Mouse (Mus musculus) B cell, adult 2 months (primary cell): Measurements from ENCODE around the gene Arhgdib.

Source experiments
- DNase-seq, 2 experiments: peaks; one replicate each; pipeline ENCODE4 v3.0.0; 2022

The Arhgdib gene

DNA sequence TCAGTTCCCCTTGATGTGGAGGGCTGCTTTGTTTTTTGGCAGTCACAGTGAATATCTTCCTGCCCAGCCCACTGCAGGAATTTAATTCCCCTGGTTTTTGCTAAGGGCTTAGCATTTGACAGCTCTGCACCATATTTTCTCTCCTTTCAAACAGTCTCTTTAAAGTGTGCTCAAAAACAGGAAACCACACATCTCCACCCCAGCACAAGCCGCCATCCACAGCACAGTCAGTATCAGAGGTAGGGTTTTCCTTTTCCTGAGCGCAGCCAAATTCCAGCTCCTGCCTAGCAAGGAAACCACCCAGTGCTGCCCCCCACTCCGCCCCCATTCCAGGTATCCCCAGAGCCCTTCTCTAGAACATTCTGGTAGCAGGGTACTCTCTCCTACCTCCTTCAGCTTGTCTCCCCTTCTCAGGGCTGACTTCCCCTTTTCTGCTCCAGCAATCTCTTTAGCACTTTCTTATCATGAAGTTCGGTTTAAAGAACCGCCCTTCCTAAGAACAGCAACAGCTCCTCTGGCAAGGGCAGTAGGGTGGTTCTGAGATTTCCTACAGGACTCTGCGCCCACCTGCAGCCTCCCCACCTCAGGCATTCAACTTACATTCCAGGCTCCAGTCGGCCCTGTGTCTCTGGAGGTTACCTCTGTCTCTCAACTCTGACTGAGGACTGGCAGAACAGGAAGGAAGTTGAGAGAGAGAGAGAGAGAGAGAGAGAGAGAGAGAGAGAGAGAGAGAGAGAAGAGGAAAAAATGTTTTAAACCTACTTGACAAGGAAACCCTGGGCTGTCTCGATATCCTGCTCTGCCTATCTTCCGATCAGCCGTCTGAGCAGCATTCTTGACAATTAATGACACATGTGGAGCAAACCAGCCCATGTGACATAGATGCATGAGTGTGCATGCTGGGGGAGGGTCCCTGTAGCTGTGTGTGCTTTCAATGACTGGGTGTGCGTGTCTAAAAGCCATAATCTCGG, at the start of gene Arhgdib:
Arhgdib (minus strand) TSS at position 849 of the 971 bp plus-strand sequence.
- peak; percentile 79 to 82 for DNase-seq

DNA sequence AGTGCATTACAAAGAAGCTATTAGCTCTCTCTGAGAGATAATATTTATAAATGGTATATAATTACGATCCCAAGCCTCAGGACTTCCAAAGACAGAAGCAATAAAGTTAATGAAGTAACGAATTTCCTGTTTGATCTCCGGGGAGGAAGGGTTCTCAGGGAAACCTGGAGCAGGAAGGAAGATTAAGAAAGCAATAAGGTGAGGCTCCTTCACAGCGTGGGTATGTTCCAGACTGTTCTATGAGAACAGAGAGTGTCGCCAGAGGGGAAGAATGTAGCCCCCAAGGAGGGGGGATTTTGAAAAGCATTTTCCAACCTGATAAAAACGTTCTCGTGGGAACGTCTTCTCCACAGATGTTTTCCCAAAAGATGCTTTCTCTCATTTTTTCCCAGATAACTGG, 48.9 kb upstream of the Arhgdib start:
- no peak for DNase-seq

DNA sequence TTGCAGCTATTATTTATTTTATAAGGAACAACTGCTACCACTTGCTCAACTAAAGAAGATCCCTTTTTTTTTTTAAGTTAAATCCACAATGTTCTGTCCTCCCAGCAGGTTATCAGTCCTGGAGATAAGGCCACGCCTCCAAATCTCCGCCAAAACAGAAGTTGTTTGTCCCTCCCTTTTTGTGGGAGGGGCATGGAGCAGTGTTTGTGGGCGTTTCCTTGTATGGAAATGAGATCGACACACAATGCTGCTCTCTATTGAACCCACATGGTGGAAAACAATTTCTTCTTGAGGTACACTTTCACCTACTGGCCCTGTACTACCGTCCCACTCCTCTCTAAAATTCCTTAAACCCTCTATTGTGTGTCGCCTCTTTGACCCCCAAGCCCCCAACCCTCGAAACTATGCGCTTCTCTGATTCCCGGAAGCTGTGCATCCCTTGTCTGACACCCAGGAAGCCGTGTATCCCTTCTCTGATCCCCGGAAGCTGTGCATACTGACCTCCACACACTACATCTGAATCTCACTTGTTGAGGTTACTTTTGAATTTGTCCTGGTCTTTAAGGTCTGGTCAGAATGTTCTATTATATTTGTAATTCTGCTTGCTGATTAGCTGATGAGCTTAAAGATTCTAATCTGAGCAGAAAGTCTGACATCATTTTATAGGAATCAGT, 48.3 kb upstream of the Arhgdib start:
- DNase-seq, result no peak

DNA sequence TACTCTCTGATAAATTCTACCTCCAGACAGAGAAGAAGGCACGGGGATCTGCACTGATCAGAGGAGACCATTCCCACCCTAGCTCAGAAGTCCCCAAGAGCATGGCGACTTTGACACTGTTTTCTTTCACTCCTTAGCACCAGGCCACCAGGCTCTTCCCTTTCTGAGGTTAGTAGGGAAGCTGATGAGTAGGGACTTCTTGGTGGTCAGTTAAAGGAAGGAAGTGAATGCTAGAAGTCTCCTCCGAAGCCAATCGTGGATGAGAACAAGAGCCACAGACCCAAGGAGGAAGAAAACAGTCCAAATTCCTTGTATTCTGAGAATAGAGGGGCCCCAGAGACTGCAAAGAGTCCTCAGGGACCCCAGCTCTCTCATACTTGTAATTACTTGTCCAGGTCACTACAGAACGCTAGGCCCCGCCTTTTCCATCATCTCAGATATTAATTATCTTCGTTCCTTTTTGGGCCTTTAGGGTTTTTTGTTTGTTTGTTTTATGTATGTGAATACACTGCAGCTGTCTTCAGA, 46.9 kb upstream of the Arhgdib start:
- no peak for DNase-seq

DNA sequence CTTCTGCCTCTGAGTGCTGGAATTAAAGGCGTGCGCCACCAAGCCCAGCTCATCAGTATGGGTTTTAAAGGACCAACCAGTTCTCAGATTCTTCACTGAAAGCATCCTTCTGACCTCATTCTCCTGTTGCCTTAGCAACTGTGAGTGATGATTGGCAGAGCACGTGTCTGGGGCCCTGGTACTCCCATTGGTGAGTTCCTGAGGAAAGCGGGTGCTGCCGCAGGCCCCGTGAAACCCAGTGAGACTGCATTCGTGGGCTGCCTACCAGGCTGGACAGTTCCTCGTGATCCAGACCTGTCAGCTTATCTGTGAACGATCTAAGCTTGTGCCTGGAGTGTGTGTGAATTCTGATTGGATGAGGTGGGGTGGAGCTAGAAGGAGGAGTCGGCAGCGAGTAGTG, 45.0 kb upstream of the Arhgdib start:
- no peak for DNase-seq

DNA sequence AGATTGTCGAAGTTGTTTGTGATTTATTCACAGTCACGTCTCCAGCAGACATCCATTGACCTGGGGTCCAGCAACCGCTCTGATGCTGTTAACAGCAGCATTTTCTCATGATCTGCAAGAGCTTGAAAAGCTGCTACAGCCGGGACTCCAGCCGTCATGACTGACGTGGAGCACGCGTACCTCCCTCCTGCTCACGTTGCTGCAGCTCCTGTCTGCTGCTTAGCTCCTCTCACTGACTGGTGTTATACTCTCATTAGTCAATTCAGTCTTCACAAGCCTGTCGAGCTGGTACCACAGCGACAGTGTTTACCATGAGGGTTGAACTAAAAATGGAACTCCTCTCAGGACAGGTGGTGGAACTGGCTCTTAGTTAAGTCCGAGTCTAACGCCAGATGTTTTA, 44.3 kb upstream of the Arhgdib start:
- DNase-seq, result no peak

DNA sequence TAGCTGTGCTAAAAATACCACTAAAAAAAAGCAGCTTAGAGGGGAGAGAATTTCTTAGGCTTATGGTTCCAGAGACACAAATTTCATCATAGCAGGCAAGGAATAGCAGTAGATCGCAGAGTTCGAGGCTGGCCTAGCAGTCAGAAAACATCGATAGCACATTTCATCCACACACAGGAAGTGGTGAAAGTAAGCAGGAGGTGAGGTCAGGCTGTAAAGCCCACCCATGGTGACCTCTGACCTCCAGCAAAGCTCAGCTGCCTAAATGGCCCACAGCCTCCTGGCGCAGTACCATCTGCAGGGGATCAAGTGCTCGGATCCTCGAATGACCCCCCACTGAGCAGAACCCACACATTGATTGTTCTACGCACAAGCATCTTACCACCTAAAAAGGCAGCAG, 41.5 kb upstream of the Arhgdib start:
- no peak for DNase-seq

DNA sequence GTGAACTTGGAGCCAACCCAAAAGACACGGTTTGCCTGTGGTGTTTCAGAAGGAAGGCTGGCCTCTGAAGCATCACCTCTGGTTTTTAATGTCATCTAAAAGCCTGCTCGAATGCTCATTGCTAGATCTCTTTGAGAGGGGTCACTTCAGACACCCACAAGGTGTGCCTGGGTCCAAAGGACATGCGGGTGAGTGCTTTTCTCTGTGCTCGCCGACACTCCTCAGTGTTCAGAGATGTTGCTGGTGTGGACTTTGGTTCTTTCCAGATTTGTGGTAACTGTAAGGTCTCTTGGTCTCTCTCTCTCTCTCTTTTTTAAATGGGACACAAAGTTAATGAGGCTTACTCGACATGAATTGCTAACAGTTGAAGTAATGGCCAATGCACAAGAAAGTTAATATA, 40.9 kb upstream of the Arhgdib start:
- DNase-seq, result no peak

DNA sequence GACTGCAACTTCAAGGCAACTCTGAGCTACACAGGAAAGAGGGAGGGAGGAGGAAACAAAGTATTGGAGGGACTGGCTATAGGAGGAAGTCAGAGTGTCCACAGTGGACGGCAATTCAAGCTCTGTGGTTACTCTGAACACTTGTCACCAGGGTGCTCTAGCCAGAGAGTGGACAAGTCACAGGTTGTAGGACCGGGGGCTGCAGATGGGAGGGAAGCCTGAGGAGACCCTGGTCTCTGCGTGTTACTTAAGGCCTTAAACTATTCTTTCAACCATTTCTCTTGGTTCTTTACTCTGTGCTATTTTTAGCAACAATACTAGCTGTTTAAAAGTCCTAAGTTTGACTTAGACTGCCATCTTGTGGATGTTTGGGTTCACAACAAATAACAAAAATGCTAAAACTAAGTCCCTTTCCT, 38.6 kb upstream of the Arhgdib start:
- peak; percentile 46 to 56 for DNase-seq

DNA sequence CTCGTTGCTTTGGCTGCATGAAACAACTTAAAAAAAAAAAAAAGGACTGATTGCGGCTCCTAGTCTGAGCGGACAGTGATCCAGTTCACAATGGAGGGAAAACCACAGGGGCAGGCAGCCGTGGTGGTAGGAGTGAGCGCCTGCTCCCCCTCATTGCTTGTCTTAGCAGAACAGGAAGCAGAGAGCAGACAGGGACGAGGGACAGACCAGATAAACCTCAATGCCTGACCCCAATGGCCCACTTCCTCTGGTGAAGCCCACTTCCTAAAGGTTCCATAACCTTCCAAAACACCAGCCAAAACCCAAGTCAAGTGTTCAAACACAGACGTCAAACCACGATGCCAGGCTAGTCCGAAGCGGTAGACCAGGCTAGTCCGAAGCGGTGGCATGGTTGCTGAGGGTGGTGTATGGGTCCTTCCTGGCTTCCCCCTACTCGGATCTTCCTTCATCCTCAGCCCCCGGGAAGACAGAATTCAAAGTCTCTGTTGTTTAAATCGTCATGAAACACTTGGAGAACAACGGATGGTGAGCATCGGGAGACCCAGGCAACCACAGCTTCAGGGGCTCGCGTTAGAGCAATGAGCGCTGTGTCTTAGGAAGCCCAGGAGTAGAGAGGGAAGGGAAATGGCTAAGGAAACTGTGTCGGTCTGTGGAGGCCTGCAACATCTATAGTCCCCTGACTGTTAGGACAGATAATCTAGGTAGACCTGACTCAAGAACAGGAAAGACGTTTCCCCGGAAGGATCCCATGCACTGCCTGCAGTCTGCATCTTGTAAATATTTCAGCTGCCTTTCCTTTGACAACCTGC, 37.8 kb upstream of the Arhgdib start:
- DNase-seq, result peak; percentile 31 to 38

DNA sequence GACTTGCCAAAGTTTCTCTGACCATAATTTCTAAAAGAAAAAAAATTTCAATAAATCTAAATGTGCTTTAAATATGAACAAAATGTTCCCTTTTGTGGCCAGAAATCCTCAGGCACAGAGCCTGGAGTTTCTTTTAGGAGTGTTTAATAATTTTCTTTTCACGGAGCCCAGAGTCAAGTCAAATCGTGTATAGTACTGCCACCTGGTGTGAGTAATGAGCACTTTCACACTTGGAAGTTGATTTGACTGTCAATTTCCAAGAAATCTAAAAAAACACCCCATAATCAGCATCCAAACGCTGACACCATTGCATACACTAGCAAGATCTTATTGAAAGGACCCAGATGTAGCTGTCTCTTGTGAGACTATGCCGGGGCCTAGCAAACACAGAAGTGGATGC, 27.2 kb upstream of the Arhgdib start:
- peak; percentile 42 to 54 for DNase-seq

DNA sequence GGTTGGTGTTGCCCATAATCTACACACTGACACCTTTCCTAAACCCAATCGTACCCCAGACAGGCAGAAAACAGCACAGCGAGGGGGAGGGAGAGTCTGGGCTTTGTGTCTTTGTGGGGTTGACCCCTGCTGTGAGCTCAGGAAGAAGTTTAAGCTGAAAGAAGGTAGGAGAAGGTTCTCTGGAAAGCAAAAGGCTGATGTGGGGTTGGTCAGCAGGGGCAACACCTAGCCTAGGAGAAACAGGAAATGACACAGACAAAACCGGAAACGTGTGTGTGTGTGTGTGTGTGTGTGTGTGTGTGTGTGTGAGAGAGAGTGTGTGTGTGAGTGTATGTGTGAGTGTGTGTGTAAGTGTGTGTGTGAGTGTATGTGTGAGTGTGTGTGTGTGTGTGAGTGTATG, 25.8 kb upstream of the Arhgdib start:
- DNase-seq, result peak; percentile 62 to 63

DNA sequence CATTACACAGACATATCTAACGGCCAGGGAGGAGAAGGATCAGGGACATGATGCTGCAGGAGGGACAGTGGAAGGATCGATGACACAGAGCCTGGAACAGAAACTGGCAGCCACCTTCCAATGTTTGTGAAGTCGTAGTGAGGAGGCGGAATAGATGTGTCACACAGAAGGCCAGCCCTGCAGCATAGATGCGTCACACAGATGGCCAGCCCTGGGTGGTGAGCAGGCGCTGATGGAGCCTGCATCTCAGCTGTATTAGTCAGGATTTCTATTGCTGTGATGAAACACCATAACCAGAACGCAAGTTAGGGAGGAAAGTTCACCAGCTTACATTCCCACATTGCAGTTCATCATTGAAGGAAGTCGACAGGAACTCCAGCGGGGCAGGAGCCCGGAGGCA, 24.2 kb upstream of the Arhgdib start:
- no peak for DNase-seq

DNA sequence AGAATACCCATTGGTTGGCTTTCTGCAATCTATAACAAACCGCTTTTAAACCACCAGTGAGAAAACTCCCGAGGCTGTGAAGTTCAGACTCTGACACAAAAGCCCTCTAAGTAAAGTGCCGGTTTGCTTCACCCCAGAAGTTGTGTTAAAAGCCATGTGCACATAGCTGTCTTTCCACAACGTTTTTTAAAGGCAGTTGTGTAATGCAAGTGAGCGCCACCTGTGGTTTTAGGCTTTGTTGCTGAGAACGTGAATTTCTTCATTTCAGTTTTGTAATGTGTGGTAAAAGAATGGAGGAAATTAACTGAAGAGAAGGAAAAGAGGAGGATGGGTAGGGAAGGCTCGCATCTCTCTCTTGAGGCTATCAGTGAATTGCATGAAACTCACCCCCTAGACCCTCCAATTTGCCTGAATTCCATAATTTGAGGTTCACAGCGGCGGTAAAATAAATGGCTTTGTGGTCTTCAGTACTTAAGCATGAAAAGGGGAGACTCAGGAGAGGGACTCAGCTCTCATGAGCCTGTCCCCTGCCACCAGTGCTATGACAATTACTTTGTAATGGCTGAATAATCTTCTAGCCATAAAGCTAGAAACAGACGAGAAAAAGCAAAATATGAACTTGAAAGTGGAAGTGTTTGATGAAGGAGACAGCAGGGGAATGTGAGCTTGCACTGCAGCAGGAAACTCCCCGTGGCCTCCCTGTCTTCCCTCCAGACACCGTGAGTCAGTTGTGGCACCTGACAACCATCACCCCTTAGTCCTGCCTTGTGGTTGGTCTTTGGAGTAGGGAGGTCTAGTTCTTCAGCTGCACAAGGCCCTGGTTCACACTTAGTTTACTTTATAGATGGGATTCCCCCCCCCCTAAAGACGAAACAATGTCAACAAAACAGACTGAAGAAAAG, 23.2 kb upstream of the Arhgdib start:
- DNase-seq, result peak; percentile 48 to 61

DNA sequence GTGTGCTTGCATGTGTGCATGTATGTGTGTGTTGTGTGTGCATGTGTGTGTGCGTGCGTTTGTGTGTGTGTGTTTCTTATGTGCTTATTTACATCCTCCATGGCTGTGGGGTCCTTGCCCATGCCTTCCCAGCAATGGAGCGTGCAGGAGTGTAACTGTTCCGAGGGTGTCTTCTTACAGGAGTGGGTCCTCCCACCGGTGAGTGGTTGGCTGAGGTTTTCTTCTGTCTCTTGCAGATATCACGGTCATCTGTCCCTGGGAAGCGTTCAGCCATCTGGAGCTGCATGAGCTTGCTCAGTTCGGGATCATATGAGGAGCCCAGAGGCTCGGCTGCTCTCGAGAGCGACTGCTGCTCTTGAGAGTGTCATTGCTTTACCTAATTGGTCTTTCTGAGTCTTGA, 21.3 kb upstream of the Arhgdib start:
- no peak for DNase-seq

DNA sequence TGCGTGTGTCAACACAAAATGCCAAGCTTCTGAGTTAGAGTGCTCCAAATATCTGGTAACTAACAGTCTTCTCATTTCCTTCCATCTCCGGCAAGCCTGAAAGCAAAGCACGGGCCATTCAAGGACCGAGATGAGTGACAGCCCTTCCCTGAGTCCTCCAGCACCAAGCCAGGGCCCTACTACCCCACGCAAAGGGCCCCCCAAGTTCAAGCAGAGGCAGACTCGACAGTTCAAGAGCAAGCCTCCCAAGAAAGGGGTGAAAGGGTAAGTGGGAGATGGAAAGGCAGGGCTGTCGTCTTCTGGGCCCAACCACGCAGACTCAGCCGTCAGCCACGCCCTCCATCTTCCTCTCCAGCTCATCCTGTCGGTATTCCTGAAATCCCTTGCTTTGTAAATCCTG, 17.4 kb upstream of the Arhgdib start:
- DNase-seq, result no peak

DNA sequence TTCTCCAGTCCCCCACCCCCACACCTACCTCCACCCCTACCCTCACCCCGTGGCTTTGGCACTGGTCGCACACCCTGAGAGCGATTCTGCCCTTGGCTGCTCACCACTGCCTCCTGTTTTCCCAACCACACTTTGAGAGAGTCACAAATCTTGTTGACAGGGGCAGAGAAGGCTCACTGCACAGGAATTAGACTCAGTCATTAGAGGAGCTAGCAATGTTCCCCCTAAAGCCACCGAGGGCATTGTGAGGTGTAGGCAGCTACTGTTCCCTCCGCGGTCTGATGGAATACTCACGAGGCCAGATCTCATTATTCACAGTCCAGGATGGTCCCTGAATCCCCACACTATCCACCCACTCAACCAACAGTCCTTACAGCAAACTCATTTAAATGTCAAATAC, 15.4 kb upstream of the Arhgdib start:
- DNase-seq, result no peak

DNA sequence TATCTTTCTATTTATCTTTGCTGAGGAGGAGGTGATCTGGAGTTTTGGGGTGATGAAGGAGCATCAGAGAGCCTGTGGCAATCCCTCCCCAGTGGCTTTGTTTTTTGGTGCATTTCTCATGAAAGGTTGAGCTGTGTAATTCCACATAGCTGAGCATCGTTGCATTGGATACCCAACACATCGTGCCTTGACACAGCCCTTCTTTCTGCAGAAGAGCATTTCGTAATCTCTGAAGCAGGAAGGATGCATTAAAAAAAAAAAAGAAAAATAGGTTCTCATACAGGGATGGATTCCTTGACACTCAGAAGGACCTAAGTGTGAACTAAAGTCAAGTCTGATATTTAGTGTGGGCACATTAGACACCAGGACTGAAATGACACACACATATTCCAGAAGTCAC, 13.5 kb upstream of the Arhgdib start:
- no peak for DNase-seq

DNA sequence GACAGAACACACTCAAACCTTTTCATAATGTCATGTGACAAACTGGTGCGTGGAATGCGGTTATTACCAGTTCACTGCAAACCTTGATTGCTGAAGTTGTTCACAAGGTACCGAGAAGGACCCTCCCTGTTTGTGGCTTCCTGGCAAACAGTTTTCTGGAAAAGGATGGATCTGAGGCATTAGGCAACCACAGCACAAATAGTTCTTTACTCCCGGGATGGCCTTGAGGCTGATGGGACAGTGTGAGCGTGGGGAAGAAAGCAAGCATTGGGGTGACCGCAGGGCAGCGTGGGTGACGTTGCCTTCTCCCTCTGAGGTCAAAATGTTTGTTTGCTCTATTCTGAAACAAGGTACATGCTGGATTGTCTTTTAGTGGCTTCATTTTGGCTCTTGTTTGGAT, 13.0 kb upstream of the Arhgdib start:
- DNase-seq, result no peak

DNA sequence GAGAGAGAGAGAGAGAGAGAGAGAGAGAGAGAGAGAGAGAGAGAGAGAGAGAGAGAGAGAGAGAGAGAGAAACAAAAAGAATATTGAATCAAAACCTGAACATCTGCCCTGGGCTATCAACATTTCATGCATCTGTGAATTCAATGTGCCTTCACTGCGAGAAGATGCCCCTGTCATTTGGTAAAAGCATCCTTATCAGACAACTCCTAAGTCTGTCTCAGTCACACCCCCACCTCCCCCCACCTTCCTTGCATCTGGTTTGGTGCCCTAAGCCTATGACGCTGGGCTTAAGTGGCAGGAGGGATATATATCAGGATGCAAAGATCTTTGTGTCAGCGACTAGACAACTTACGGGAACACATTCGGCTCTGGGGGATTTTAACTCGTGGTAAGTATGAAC, 12.5 kb upstream of the Arhgdib start:
- DNase-seq, result no peak

DNA sequence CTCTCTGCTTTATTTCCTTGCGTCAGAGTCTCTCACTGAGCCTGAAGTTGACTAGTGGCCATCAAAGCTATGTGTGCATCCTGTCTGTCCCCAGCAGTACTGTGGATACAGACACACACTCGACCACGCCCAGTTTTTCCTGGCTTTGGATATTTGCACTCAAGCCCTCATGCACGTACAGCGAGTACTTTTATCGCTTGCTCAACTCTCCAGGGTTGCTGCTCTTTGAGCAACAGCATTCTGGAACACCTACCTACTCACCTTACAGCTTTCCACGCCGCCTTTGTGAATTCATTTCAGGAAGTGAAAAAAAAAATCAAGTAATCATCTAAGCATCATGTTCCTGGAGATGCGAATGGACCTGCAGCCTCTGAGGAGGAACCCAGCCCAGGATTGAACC, 11.2 kb upstream of the Arhgdib start:
- DNase-seq, result no peak

DNA sequence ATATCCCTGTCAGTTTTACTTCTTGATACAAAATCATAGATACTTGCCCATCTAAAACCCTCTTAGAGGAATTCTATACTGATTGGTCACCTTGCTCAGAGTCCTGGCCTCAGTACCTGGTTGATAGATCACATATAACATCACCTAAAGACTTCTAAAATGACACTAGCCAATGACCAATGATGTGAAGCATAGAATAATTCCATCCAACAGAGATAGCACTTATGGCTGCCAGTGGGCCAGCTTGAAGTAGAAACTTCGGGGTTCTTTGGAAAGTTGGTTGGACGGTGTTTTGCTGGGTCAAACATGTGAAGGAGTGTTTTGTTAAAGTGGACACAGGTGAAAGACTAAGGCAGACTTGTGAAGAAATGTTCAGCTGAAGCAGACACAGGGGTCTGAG, 8.5 kb upstream of the Arhgdib start:
- no peak for DNase-seq
